Mouse (Mus musculus): ENCODE results near the gene Morc1.

Gene Morc1

DNA sequence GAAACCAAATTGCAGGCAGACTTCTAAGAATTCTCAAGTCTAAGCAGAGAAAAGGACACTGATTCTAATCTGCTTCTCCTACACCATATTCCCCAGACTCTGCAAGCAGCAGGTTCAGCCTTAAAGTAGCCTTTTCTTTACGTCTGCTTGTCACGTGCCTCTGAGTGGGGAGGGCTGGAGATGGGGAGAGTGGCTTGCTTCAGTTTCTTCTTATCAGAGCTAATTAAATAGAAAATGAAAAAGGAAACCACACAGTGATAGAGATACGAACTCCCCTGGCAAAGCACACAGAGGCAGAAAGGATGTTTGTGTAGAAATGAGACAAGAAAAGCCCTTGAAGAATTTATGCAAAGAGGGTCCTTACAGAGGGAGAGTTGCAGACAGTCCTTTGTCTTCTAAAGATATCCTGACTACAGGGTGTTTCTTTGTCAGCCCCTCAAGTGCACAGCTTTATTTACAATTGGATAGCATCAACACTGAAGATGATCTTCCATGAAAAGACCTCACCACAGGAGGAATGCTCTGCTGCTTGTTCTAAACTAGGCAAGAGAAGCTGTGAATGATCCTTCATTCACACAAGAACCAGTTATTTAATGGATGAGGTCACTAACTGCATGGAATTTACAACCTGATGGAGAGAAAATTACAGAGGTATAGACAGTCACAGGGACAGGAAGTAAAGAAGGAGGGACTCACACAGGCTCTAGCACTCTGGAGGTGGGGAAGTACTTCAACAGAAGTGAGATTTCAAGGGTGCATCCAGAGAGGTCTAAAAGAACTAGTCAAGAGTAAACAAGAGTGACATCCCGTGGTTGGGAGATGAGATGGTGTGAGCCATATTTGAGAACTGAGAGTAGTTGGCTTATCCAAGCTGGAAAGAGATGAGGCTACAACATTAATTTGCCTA lies 44.1 kb downstream of the Morc1 start:
- no peak for DNase-seq

DNA sequence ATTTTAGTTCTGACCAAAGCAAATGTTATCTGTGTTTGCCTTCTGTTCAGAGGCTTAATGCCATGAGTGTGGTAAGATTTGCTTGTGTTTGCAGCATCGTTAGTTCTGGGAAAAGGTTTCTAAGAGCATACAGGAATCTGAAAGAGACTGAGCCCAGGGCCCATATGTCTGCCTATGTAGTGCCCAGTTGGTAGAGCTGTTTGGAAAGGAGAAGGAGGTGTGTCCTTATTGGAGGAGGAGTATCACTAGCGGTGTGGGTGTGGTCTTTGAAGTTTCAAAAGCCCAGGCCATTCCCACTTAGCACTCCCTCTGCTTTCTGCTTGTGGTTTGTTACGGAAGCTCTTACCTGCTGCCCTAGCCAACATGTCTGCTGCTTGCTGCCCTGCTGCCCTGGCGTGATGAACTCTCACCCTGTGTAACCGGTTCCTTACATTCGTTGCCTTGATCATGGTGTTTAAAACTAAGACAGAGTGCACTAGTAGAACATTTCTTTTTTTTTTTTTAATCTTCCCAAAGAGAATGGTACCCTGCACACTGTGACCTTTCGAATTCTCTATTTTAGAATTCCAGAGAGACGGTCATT lies 48.3 kb downstream of the Morc1 start:
- DNase-seq = no peak

DNA sequence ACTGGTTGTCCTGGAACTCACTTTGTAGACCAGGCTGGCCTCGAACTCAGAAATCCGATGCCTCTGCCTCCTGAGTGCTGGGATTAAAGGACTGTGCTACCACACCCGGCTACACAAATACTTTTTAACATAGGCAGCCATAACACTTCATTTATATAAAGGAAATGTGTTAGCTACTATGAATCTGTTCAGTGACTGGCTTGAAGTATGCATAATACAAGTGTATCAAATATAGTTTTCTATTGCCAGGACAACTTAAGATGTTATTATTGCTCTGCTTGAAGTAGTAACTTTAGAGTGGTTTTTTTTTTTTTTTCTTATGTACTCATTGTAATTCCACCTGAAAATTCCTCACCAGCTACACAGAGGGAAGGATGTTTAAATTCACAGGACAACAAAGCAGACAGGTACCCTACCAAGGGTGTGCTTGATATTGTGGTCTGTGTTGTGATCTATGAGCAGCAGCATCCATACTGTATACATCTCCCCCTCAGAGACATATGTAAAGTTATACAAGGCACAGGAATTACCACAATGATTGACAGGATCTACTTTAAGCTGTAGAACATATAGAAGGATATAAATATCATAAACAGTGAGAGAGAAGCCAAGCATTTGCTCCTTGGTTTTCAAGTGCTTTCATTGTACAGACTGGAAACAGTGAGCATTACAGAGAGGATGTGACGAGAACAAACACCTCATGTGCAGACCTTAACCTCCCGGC lies 85.9 kb downstream of the Morc1 start:
- DNase-seq = no peak

DNA sequence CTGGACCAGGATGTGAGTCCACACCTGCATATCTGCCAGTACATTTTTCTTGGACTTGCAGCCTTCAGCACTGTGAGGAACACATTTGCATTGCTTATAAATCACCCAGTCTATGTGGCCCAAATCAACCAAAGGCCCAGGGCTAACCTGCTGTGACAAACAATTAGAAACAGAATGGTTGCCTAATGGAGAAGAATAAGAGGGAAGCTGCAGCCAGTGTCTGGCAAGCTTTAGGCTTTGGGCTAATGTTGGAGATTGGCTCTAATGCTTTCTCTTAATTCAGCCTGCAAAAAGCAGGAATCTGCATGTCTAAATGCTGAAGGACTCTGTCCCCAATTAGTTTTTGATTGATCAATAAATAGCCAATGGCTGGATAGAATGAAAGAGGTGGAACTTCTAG lies 88.5 kb downstream of the Morc1 start:
- no peak for DNase-seq

DNA sequence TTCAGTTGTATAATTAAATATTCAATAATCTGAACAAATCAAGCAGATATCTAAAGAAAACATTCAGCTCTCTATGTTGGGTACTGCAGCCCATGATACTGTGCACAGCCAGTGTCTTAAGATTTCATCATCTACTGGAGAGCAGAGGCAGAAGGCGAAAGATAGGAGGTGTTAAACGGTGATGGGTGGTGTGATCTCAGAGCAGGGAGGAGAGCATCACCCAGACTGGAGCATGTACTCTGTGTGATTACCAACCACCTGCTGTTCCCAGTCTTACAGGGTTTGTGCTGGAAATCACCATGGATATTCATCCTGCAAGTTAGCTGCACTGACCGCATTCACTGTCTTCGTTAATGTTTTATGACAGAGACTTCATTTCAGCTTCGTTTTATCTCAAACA lies 106.1 kb downstream of the Morc1 start:
- DNase-seq = no peak

DNA sequence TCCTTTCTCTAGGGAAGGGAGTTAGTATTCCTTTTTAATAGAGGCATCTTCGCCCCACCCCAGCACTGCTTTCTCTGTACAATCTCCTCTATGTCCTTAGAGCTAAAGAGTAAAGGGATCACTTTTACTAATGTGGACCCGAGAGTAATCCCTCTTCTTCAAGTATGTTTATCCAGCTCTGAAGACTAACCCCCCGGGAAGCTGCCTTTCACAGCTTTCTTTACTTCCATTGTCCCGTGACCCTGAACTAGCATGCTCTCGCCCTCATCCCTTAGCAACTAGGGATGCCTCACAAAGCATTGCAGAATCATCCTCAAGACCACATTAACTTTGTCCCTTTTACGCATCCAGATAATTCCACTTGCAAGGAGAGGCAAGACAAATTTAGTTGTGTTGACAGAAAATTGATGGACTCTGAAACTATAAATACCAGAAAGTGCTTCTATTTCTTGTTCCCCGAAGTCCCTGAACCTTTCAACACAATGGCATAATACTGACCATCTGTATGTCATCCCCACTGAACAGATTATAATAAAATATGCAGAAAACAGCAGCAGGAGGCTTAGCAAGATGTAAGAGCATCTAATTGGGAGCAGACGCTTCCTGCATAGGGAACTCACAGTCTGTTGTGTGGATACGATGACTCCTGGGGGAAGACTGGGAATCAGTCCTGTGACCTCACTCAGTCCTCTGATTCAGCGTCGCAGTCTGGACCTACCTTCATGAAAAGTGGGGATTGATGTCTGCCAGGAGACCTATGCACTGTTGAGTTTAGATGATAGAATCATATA lies 131.4 kb downstream of the Morc1 start:
- DNase-seq = no peak

DNA sequence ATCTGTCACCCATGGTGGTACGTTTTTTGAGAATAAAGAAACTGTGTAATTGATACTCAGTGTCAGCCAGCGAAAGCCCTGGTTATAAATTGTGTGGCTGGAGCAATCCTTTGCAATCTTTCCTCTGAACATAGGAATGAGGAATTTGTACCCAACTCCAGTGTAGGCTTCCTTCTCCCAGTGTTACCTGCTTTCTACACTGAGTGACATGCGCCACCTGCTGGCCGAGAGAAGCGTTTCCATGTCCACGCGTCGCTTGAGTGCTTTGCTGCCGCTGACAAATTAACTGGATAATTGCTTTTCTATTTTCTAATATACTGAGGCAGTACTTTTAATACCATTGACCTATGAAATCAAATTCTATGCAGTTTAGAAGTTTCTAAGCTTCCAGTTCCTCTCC lies 139.3 kb downstream of the Morc1 start:
- DNase-seq = peak; percentile 87

DNA sequence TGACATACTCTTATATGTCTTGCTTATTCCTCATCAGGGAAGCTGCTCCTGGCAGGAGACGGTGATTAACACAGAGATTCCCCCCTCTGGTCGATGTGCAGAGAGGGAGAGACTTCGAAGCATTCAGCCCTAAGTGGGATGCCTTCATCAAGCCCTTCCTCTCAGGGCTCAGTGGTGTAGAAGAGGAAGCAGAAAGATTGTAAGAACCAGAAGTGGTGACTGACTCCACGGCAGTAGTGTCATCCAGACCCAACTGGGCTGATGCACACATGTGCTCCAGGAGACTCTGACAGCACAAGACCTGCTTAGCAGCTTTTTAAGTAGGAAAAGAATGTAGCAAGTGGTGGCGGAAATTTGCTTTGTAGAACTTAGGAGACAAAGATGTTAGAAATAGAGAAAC lies 143.0 kb downstream of the Morc1 start:
- DNase-seq = no peak

DNA sequence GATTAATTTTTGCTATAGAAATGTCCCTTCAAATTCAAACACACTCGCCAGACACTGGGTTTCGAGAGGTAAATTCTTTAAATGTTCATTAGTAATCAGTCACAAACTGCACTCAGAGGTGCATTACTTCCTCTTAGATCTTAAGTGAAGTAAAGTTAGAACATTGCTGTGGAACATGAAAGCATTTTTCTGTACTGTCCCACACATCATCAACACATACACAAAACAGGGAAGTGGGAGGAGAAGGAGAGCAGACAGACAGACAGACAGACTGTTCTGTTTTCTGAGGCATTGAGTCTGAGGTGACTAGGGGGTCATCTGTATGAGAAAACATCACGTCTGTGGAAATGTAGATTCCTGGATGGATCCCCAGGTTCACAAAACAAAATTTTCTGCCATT lies 143.5 kb downstream of the Morc1 start:
- DNase-seq = no peak

DNA sequence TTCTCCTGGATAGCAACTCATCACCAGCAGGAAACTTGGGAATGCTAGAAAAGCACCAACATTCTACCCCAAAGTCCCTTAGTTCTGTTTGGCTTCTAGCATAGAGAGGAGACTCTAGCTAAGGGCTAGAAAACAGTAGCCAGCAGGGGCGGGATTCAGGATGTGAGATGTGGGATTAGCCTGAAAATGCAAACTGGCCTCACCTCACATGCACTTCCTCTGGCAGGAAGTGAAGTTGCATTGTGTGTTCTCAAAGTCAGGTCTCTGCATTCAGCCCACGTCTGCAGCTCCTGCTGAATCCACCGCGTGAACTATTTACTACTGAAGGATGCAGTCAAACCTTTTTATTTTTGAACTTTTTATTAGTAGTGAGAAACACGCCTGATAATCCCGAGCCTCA lies 154.3 kb downstream of the Morc1 start:
- DNase-seq = peak; percentile 25

DNA sequence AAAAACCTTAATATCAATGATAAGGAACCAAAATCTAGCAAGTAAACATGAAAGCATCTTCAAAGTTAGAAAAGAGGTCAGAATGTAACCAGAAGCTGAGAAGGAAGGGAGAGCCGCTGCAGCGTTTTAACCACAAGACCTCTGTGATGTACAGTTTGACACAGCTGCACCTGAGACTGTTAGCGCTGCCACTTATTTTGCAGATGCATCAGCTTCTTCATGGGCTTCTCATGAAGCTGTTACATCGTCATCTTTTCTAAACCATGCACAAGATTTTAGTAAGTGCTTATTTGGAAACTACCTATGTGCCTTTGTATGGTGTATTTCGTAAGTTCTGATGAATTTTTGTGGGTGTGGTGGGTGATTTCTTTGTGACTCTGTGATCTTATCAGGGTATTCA lies 163.4 kb downstream of the Morc1 start:
- DNase-seq = peak; percentile 67

DNA sequence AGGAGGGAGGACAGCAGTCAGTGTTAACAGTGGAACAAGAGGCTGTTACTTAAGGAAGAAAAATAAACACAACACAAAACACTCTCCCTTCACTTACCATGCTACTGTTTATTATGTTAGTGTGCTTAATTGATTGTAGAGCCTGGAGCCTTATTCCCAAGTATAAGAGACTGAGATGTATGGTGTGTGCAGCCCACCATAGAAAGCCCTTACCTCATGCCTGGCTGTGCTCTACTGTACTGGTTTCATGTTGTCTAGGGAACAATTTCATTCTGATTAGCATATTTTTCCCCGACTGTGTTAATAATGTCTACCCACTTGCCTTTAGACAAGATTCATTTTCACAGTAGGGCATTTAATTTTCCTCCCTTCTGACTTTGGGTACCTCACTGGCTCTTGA lies 164.2 kb downstream of the Morc1 start:
- DNase-seq = no peak

DNA sequence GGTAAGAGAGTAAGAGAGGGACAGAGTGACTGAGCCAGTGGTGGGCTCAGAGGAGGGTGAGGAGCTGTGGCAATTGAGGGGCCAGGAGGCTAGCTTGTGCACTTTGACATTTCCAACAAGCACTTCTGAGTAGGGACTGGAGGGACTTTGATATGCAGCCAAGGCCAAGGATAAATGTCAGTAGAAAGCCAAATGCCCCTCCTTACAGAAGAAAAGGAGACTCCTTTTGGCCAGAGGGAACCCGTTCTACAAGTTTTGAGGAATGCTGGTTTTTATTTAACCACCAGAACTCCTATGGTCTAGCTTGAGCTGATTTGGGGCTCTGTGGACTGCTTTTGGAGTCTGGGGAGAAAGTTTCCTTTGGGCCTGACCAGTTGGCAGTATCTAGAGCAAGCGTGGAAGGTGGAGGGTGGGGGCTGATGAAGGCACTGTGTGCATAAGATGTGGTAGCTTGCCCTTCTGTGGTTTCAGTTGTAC lies 172.7 kb downstream of the Morc1 start:
- no peak for DNase-seq

DNA sequence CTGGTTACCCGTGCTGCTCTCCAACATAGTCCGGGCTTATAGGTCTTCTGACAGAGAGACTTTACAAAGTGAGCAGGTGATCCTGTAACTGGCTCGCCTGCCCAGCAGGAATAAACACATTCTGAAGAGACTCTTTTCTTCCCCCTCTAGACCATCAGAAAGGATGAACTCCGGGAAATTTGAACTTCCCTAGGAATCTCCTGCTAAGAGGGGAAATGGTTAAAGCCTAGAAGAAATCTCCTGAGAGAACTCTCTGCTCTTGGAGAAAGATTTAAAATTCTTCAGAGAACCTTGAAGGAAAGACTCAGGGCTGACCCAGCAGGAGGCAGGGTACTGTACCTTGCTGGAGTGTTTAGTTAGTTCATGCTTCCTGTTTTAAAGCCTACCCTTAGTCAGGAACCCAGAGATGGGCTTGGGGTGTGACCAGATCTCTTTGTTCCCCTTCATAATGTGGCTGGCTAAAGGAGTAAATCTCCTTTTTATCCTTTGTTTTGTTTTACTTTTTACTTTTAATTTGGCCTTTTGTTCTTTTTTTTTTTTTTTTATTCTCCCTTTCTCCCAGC lies 175.5 kb downstream of the Morc1 start:
- no peak for DNase-seq

DNA sequence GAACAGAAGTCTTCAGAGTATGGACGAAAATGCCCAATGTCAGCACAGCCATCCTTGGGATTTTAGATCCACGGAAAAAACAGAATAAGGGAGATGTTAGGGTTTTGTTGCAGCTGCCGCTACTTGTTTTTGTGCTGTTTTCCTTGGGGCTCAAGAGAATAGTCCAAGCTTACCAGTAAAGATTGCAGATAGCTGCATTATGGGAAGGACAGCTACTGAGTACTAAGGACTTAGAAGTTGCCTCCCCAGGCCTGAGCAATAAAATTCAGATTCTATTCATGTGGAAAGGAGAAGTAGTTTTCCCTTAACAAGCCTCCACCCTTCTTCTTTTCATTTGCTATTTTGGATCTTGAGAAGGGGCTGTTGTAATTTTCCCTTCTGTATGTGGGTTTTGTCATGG lies 177.2 kb downstream of the Morc1 start:
- no peak for DNase-seq

DNA sequence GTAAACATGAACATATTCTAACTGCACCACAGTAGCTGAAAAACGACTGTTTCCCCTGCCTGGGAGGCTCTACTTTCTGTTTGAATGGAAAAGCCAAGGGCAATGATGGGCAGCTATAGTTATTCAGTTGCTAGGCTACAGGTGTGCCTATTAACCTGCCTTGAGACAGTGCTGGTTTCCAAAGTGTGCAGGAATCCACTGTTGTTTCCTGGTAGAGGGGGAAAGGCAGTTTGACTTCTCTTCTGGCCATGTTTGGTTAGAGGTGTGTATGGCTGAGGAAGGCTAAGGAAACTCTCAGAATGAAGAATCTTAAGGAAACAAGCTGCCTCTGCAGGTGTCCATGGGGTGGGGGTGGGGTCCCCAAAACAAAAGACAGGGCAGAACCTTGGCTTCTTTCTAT lies 179.8 kb downstream of the Morc1 start:
- DNase-seq = no peak

DNA sequence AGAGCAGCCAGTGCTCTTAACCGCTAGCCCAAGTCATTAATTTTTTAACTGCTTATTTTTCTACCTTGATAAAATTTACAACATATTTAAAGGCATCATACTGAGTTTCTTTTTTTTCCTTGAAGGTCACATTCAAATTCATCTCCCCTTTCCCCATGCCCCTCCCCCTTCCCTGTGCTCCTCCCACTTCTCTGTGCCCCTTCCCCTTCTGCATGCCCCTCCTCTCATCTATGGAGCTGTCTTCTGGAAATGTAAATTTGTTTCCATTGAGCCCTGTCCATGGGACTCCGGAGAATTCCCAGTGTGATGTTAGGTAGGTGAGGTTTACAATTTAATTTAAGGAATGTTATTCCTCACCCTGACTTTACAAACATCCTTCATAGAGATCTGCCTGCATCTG lies 180.4 kb downstream of the Morc1 start:
- DNase-seq = no peak

DNA sequence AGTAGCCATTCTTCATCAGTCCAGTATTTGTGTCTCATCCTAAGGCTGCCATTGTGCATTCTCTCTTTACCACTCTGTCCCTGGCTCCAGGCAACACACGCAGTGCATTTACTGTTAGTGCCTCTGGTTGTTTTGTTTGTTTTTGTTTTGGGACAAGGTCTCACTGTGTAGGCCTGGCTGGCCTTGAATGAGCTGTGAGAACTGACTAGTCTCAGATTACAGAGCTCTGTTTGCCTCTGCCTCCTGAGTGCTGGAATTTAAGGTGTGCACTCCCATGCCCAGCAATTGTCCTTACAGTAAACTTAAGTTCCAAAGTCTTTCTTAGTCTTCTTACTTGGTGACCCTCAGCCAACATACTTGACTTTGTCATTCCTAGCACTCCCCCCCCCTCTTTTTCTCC lies 182.7 kb downstream of the Morc1 start:
- no peak for DNase-seq

DNA sequence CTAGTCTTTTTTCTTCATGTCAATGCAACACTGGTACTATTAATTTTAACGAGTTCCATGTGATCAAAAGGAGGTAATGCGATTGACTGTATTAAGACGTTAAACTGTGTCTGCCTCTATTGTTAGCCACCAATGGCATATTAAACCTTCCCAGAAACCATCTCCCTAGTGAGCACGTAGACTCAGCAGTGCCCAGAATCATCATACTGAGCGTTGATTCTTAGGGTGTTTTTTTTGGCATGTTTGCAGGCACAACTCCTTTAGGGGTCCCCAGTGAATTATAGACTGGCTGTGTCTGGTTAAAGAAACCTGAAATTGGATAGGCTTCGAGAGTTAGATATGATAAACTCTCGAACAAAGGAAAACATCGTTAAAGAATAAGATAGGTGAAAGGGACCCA lies 189.5 kb downstream of the Morc1 start:
- no peak for DNase-seq

DNA sequence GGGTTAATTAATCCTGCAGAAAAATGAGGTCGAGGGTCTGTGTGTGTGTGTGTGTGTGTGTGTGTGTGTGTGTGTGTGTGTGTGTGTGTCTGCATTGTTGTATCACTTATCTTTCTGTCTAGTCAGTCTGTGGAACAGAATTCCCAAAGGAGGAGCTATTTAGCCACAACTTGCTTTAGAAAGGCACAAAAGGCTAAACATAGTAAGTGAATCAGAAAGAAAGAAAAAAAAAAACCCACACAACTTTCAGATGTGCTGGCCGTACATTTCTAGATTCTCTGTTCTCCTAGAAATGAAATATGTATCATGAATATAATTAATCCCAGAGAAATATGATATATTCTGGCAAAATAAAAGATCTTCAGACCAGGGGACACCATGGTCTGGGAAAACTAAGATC lies 190.0 kb downstream of the Morc1 start:
- DNase-seq = no peak

DNA sequence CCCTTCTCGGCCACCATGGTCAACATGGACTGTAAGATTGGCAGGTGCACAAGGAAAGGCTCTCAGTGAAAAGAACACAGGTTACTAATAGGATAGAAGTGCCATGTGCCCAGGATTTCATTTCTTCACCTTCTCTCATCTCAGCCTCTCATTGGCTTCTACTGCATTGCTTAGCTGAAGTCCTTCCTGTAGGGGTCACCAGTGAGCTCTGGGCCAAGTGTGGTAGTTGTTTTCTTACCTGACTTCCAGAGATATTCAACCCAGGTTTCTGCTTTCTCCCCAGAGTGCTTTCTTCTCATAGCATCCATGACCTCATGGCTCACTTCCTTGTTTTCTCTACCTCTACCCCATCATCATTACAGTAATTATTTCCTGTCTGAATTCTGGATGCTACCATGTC lies 192.4 kb downstream of the Morc1 start:
- DNase-seq = peak; percentile 64

DNA sequence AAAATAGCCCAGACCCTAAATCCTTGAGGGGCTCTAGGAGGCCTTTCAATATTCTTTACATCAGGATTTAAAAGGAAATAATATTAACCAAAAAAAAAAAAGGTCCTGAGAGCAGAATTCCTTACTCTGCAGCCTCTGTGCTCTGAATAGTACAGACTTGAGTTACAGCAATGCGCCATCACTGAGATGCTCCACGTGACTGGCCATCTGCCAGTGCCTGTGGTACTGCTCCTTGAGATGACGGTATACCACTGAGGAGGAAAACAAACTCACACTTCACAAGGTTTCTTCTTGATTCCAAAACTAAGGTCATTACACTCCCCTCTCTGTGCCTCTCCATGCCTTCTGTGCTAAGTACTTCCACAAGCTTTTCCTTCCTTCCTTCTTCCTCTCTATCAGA lies 195.1 kb downstream of the Morc1 start:
- no peak for DNase-seq

DNA sequence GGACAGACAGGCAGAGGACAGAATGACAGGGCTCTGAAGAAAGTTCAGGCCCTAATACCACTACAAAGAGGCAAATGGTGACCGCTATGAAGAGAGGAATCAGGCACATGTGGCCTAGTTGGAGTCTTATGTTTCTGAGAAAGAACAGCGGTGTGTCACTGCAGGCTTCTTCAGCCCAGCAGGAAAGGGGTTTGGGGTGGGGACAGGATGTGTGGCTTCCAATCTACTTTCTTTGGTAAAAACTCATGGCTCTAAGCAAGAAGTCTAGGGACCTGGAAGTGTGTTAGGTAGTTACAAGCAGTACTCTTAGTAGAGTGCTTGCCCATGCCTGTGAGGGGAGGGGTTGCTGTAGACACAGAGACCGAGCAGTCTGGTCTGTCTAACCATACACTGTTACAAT lies 196.3 kb downstream of the Morc1 start:
- peak; percentile 47 for DNase-seq

Data from thymus, postnatal 4 days (tissue).